Mouse (Mus musculus): ENCODE results near the gene Mapk8ip1. TPM values are rescaled to one million over a fixed set of nuclear protein-coding genes. Genes with fewer than 3 reads are reported as not detected.

The Mapk8ip1 gene
- total RNA-seq, 2 experiments from 2014 or later = 3.0 to 3.9 TPM

DNA sequence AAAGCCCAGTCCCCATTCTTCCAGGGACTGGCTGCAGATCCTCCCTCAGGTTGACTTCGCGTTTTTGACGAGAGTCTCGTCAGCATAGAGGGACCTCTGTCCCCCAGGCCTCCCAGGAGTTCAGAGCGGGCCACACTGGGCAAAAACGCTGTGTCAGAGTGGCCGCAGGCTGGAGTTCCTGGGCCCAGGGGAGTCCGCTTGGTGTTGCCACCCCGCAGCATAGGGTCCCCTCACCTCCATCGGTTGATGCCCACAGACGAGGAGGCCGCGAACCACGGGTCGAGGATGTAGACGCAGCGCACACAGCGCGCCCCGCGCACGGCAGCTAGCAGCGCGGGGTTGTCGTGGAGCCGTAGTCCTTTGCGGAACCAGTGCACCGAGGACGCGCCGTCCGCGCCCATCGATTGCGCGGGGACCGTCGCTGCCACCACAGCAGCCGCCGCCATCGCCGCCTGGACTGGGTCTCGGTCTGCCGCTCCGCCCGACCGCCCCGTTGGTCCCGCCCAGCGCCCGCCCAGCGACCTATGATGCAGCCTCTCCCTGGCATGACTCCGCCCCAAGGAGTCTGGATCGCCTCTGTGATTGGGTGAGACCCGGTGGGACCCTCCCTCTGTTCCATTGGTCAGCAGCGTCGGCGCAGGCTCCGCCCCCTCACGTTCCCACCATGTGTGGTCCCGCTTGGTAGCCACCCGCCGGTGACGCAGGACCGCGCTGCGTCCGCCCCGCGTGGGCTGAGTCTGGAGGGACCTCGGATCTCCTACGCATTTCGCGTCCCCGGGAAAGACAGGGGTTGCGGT lies 32.7 kb upstream of the Mapk8ip1 start, which contains the start of gene Cry2:
TSS of gene Cry2 (minus strand) at position 466 of the 797 bp plus-strand sequence.
- no peak for TF ChIP-seq CTCF (IDR thresholded peaks at IDR 0.05)
- H3K27ac ChIP-seq = peak within 1 kb of the TSS; percentile 97
- intact Hi-C loops (cut with DNase I) = no loop called here
- peak; percentile 99 for DNase-seq
- H3K4me3 ChIP-seq = peak within 1 kb of the TSS; percentile 84

DNA sequence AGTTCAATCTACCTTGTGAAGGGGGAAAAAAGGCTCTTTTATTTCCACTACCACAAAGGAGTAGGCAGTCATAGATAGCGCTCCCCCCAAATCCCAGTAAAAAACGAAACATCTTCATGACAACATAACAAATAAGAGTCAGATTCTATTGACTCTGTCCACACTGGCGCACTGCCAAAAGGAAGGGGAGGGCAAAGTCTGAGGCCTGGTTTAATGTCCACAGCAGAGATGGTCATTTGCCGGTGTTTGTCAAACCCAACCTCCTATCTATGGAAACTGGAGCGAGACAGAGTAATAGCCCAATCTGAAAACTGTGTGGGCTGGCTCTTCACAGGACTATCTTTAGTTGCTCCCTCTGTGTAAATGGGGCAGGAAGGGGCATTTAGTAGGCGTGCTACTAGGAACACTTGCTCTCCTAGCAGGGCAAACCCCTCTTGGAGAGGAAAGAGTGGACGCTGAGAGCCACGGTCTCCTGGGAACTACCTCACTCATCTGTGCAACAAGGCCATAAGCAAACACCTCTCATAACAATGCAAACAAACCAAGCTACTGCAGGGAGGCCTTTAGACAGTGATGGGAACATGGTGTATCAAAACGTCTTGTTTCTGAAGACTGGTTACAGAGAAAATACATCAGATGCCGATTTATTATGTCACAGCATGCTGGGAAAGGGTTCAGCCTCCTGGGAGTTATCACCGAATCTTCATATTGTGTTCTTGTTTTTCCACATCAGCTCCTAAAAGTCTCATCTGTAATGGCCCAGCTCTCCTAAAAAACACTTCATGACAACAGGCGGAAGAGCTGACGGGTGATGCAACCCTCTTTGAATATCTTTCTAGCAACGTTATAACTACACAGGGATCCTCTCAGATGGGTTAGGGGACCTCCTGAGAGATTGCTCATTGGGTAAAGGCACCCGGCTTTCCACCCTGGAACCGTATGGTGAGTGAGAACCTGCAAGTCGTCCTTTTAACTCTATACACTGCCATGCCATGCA lies 31.5 kb upstream of the Mapk8ip1 start:
- peak; percentile 75 for DNase-seq
- Histone ChIP-seq H3K27ac (peak overlapping the region; percentile 97), H3K4me3 (peak overlapping the region; percentile 84)
- intact Hi-C loops (cut with DNase I) = no loop called here
- TF ChIP-seq CTCF (IDR thresholded peaks at IDR 0.05) = no peak

DNA sequence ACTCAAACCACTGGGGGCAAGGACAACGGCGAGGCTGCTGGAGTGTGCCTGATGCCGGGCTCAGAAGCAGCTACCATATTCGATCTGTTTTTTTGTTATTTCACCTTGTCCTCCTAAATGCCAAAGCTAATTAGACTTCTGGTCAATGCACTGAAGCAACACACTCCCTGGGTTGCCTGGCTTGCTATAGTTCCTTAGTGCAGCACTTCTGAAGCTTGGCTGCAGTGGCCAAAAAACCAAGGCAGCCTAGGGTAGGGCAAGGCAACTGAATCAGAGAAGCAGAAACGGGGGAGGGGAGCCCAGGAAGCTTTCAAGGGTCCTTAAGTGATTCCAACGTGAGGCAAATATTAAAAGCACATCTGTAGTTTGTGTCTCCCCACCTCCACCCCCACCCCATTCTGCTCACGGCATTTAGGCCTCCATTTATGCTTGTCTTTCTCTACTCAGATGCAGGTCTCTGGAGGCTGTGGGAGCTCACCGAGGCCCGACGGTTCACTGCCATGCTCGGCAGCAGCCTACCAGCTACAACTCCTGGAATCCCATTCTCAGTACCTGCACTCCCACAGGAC lies 30.6 kb upstream of the Mapk8ip1 start:
- intact Hi-C loops (cut with DNase I) = no loop called here
- H3K27ac ChIP-seq = peak overlapping the region; percentile 97
- no peak for DNase-seq
- no peak for TF ChIP-seq CTCF (IDR thresholded peaks at IDR 0.05)
- H3K4me3 ChIP-seq = peak overlapping the region; percentile 84

DNA sequence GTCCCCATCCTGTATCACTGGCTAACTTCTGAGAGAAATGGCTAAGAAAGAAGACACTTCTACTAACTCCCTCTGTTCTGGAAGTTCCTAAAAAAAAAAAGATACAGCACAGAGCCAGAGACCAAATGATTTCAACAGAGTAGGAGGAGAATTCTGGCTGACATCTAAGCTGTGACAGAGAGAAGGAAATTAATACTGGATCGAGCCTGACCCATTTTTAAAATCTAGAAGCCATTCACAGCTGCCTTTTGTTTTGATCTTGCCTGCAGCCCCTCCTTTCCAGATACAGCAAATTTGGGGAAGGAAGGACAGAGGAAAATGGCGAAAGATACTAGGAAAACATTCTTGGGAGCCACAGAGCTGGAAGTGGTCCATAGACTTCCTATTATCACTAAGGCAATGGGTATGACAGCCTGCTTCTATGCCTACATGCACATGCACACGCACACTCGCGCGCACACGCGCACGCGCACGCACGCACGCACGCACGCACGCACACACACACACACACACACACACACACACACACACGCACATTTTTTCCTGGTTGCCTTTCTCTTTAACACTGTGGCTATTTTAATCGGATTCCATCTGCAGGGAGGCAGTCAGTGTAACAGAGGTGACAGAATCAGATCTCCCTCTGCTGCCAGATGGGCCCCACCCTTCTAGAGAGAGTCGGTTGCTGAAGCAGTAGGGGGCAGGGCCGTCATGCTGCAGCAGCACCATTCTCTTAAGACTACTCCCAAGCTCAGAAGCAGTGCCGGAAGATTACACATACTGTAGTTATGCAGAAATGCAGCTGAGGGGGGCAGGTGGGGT lies 29.9 kb upstream of the Mapk8ip1 start:
- peak; percentile 83 for DNase-seq
- intact Hi-C loops (cut with DNase I) = no loop called here
- Histone ChIP-seq H3K4me3 (peak overlapping the region; percentile 84), H3K27ac (peak overlapping the region; percentile 97)
- TF ChIP-seq CTCF (IDR thresholded peaks at IDR 0.05) = no peak; the same call in 1 of the 2 replicates

DNA sequence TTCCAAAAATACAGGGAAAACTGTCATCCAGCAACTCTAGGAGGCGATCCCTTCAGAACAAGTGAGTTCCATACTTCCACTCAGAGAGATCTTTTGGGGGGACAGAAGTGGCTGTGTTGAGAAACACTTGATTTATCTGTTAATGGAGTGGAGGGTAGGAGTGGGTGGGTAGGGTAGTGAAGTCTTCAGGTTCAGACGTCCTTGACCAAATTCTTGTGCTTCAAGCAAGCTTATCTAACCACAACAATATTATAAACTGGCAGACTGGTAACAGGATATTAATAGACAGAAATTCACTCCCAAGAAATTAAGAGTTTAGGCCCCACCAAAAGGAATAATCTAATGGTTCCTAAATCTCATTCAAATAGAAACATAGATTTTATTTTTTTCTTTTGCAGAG lies 29.0 kb upstream of the Mapk8ip1 start:
- TF ChIP-seq CTCF (IDR thresholded peaks at IDR 0.05) = no peak
- DNase-seq = no peak
- intact Hi-C loops (cut with DNase I) = no loop called here
- peak overlapping the region; percentile 84; the same call in 1 of the 2 replicates for H3K4me3 ChIP-seq
- peak overlapping the region; percentile 97 for H3K27ac ChIP-seq

DNA sequence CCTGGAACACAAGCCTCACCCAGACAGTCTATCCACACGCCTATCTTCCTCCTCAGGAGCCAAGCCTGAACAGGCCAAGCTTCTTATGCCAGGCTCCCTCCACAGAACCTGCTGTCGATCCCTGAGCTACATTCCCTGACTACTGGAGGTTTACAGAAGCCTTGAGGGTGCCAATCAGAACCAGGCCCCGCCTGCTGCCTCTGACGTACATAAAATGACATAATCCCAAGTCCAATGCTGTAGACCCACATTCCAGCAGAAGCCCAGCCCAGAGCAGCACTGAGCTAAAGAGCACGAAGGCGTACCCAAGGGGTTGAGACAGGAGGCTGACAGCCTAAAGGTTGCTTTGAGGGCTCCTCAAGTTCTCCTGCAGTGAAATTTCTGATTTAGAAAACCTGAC lies 26.8 kb upstream of the Mapk8ip1 start:
- peak; percentile 75 for DNase-seq
- intact Hi-C loops (cut with DNase I) = no loop called here
- TF ChIP-seq CTCF (IDR thresholded peaks at IDR 0.05) = no peak
- Histone ChIP-seq H3K27ac (peak overlapping the region; percentile 97), H3K4me3 (0 out of 2 replicates have a peak overlapping the region, but pooled peaks have one; percentile 1)

DNA sequence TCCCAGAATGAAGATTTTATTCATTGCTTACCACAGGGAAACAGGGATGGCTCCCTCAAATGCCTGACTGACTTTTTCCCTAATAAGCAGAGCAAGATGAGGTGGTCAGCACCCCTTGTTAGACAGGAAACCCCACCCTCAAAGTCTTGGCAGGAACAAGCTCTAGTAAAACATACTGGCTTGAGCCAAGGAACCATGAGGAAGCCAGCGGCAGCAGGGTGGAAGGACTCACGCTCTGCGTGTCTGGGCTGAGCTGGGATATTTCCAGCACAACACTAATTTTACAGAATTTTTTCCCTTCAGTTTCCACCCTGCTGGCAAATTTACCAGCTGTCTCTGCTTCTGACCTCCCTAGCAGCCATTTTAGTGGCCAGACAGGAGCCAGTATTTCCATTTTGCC lies 25.4 kb upstream of the Mapk8ip1 start:
- intact Hi-C loops (cut with DNase I) = no loop called here
- TF ChIP-seq CTCF (IDR thresholded peaks at IDR 0.05) = no peak
- Histone ChIP-seq H3K4me3 (peak overlapping the region; percentile 21), H3K27ac (peak overlapping the region; percentile 97)
- DNase-seq = peak; percentile 69

DNA sequence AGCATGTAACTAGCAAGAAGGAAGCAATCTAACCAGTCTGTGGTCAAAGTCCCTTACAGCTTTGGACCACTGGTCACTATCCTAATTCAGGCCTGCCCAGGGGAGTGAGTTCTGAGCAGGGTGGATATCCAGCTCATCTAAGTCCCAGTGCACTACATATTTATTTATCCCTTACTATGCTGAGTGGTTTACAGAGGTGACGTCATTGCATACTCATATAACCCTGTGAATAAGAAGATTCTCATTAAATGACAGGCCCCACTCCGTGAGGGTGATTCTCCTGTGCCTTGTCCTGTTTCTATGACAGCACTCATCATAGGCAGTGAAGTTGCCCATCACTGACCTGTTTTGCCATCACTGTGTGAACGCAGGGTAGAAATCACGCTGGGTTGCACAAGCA lies 24.3 kb upstream of the Mapk8ip1 start:
- no peak for DNase-seq
- Histone ChIP-seq H3K4me3 (peak overlapping the region; percentile 44), H3K27ac (peak overlapping the region; percentile 97)
- no peak for TF ChIP-seq CTCF (IDR thresholded peaks at IDR 0.05)
- intact Hi-C loops (cut with DNase I) = no loop called here

DNA sequence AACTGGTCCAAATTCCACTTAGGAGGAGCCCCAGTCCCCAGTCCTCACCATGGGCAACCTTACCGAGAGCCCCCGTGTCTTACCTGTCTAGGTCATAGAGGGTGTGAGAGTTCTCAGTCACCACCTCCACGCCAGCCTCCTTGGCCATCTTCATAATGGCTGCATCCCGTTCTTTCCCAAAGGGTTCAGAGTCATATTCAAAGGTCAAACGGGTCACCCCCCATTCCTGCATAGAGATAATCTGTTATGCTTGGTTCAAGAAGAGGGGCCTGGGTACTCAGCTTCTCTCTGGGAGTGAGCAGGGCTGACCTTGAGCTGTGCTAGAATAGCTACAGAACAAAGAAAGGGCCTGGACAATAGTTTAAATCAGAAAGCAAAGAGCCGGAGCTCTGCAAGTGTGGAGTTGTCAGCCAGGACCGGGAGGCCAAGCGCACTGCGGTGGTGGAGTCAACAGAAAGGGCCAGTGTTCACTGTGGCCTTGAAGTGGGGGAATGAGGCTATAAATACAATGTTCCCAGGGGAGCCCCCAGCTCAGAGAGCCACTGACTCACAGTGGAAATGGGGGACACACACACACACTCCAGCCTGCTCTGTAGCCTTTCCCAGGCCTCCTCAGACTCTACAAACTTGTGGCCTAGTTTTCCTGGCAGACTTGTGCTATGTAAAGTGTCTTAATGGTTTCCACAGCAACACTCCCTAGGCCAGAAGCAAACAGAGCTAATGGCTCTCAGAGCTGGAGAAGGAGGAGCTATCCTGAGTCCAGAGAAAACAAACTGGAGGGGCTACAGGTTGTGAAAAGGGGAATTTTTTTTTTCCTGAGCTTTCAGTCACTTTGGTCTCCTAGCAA lies 23.6 kb upstream of the Mapk8ip1 start:
- intact Hi-C loops (cut with DNase I) = loop anchor here (5.0 kb wide), 1 partner anchor 47 kb away; no protein-coding TSS in a partner anchor
- peak; percentile 70 for DNase-seq
- peak overlapping the region; percentile 97 for H3K27ac ChIP-seq
- peak overlapping the region; percentile 44 for H3K4me3 ChIP-seq
- no peak for TF ChIP-seq CTCF (IDR thresholded peaks at IDR 0.05)

DNA sequence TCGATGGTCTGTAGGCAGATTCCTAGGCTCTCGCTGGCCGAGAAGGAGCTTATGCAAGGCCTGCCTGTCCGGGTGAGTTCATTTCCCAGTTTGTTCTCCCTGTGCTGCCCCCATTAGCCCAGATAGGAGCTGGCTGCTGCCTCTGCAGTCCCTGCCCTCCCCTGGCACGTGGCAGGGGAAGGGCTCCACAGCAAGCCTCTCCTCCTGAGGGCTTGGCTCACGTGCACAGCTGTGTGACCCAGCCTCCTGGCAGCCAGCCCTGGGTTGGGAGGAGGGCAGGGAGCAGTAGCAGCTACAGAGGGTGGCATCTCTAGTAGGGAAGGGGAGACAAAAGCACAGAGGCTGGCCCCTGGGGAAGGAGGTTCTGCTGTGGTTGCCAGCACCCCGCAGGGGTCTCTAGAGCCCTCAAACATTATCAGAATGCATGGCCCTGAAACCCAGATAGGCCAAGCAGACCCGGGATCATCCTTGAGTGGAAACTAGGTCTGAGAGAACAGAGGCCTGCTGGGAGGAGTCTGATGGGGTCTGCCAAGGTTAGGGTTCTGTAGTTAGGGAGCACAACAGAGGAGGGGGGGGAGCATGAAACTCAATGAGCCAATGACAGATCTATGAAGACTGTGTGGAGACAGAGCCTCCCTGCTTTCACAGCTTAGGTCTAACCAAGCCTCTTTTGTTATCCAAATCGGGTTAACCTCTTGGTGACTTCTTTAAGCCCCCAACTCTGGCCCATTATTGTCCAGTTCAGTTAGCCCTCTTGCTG lies 22.8 kb upstream of the Mapk8ip1 start:
- peak overlapping the region; percentile 97 for H3K27ac ChIP-seq
- intact Hi-C loops (cut with DNase I) = loop anchor here (5.0 kb wide), 1 partner anchor 47 kb away; no protein-coding TSS in a partner anchor

More for the DNA sequence above, 22.8 kb upstream of the Mapk8ip1 start:
- no peak for TF ChIP-seq CTCF (IDR thresholded peaks at IDR 0.05)
- peak overlapping the region; percentile 44 for H3K4me3 ChIP-seq
- DNase-seq = peak; percentile 98

All from gastrocnemius, adult 2 months (tissue).